Mouse (Mus musculus) thymus, postnatal 36 days (tissue): ENCODE measurements around the gene B230217C12Rik.

Experiments
- DNase-seq, 2 experiments: peaks; one replicate each; pipeline ENCODE4 v3.0.0; 2022; ENCODE audit warnings: mixed read lengths in 2 of 2

B230217C12Rik gene

DNA sequence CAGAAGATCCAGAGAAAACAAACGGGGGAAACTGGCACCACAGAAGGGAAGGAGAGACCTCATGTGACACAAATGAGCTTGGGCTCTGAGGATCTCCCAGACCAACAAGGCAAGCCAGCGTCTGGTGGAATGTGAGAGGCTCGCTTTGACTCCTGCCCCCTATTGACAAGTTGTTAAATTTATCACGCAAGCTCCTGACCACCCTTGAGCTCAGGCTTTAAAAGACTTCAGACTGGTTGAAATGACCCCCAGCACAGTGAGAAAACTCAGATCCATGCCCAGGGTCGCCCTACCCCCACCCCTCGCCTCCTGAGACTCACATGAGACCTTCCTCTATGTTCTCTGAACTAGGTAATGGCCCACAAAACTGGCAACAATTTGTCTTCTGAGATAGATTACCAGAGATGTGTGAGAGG, at the start of gene B230217C12Rik:
Gene B230217C12Rik, plus strand, starts transcription at position 242 of the 416 bp plus-strand sequence.
- no peak for DNase-seq

DNA sequence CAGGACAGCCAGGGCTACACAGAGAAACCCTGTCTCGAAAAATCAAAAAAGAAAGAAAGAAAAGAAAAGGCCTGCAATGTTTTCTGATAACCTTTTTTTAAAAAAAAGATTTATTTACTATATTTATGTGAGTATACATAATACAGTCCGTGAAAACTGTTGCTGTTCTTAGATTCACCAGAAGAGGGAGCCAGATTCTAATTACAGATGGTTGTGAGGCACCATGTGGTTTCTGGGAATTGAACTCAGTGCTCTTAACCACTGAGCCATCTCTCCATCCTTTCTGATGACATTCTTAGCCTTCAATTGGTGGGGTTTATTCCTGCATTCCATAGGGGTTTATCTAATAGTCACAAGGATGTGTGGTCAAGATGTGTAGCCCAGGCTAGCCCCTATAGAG, 47.4 kb upstream of the B230217C12Rik start:
- no peak for DNase-seq

DNA sequence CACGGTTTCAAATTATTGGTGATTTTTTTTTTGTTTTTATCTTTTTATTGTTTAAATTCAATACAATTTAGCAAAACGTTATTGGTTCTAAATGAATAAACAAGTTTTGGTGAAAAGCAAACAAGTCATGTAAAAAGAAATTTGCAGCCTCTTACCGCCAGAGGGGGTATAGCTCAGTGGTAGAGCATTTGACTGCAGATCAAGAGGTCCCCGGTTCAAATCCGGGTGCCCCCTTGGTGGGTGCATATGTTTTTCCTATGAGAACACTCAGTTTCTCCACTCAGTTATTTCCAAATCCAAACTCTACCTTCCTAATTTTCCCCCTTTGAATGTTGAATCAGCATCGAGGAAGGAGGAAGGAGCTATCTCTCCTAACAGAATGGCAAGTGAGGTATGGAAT, 43.7 kb upstream of the B230217C12Rik start:
- DNase-seq = peak; percentile 76 to 77

DNA sequence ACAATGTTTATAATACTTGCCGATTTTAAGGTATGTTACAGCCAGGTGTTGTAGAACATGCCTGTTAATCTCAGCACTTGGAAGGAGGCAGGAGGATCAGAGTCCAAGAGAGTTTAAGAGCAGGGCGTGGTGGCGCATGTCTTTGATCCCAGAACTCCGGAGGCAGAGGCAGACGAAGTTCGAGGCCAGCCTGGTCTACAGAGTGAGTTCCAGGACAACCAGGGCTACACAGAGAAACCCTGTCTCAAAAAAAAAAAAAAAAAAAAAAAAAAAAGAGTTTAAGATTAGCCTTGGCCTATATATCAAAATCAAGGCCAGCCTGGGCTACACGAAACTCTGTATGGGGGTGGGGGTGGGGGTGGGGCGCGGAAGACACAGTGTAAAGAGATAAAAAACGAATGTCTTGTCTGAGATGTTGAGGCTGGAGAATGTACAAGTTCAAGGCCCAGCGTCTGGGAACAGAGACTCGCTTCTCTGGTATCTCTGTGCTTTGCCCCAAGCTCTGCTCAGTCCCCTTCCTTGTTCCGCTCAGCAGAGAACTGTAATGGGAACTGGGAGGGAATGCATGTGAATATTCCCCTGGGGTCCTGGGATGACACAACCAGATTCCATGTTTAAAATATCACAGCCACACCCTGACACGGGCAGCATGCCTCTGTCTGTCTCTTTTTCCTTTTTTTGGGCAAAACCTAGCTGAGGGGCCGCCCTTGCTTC, 43.1 kb upstream of the B230217C12Rik start:
- DNase-seq = no peak

DNA sequence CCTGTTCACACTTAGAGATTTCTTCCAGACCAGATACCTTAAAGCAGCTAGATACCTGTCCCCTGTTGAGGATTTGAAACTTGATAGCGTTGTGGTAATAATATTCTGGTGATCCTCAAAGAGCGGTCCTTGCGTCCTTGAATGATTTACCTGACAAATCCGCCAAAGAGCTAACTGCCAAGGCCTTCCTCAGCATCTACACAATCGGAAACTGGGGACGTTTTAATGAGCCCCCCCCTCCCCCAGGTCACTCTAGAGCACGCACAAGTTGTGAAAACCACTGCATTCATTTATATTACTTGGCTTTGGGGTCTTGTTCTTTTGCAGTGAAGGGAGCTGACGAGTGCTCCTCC, 42.5 kb upstream of the B230217C12Rik start:
- DNase-seq = no peak

DNA sequence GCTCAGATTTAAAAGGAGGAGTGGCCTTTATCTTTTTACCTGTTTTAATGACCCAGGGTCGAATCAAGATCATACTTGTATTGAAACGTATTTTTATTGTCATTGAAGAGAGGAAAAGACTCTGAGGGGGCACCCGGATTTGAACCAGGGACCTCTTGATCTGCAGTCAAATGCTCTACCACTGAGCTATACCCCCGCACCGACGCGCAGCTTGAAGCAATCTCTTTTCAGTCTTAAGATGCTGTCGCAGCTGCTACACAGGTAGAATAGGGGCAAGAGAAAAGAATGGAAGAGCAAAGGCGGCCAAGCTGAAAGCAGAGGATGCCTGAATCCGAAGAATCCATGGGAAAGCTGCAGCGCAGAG, 41.8 kb upstream of the B230217C12Rik start, which contains the start of gene Lasp1:
Gene Lasp1, plus strand, starts transcription at position 219 of the 364 bp plus-strand sequence.
- peak; percentile 88 to 90 for DNase-seq

DNA sequence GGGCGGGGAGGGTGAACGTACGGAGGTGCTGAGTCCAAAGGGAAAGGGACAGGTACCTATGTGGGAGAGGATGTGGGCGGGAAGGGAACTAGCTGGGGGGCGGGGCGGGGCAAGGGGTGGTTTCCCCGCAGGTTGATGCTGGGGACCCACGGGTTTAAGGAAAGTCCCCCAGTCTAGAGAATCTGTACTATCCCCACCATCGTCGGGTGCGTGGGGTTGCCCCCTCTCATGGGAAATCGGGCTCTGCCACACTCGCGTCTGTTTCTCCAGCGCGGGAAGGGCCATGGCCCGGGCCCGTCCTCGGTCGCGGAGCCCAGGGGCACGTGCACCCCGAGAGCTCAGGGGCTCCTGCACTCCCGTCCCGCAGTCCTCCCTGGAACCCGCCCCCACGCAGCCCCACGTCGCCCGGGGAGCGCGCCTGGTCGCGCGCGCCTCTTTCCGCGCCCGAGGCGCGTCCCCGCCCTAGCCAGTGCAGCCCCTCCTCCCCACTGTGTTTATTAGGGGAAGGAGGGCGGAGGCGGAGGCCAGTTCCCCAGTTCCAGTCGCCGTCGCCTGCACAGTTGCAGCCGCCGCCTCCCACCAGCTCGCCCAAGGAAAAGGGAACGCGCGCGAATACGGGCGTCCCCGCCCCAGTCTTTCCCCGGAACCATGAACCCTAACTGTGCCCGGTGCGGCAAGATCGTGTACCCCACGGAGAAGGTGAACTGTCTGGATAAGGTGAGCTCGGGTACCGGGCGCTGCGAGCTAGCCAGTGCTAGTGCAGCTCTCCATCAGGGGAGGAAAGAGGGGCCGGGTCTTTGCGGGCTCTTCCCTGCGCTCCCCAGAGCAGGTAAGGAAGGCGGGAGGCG, 41.2 kb upstream of the B230217C12Rik start:
- peak; percentile 87 to 89 for DNase-seq

DNA sequence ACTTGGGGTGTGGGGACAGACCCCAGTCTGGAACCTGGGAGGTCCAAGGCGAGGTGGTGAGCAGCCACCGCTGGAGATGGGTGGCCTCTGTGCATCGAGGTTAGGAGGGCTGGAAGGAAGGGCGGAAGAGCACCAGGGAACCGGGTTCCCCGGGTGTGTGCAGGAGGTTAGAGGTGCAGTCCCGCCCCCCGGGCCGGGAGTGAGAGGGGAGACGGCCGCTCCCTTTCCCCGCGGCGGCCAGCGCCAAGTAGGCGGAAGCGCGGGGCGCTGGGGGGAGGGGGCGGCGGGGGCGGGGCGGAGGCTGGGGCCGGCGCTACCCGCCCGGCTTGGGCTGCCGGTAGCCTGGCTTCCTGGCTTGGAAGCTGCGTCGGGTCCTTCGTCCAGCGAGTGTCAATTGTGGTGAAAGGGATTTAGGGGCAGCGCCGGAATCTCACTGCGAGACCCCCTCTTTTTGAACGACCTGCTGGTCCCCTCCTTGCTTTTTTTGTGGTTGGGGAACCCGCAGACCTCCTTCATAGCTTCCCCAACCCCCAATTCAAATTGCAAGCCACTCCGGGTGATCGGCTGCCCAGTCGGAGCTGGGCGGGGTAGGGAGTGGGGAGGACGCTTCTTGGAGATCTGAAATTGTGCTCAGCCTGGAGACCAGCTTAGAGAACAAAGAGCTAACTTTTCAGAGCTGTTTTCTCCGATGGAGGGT, 40.4 kb upstream of the B230217C12Rik start:
- DNase-seq = peak; percentile 84 to 89

DNA sequence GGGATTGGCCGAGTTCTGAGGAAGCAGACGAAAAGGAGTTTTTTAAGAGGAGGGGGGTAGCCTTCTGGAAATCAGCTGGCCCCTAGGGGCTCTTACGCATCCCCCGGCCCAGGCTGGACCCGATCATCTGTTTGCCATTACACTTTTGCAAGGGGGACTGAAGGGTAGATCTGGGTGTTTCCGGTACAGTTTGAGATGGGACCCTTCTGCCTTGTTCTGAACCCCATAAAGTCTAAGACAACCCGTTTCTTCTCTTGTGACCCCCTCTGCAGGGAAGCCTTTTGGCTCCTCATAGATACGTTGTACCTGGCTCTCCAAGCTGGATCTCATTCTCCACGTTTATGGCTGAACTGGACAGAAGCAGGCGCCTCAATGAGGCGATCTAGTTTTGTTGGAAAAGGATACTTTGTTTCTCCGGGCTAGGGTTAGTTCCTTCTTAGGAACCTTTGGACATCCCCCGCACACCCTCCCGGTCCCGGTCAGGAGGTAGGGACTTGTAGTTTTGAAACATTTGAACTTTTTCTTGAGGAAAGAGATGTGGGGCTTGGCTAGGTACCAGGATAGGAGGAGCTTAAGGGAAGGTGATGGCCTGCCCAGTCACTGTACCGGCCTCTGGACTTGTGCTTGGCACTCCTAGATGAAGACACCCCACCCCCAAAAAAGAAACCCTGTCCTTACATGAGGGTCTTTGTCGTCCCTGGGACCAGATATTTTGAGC, 39.7 kb upstream of the B230217C12Rik start:
- peak in 1 of 2 experiments; percentile 49 for DNase-seq

DNA sequence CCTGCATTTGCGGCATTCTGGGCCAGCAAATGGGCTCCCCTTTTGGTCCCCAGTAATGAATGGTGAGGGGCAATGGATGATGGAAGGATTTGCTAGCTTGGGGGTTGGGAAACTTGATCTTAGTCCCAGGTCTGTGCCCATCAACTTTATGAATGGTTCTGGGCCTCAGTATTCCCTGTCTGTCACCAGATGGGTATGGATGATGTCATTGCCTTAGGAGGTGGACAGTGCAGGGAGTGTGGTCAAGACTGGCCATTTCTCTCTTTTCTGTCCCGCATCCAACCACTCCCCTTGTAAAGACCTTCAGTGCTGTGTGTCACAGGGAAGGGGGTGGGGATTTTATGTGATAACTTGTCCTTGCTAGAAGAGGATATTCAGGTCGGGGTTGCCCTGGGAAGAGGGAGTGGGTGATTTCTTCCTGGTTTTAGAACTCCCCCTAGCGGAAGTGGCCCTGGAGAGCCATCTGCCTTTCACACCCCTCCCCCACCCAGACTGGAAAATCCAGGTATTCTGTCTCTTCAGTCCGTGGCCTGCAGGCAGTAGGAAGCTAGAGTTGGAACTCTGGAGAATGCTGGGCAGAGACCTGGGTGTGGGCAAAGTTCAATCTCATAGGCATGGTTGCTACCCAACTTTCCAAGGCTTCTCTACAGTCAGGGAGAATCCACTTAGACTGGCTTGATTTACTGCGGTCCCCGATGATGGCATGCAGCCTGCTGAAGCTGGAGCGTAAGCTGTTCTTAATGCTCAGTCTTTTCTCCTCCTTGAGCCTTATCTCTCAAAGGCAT, 39.0 kb upstream of the B230217C12Rik start:
- no peak for DNase-seq

DNA sequence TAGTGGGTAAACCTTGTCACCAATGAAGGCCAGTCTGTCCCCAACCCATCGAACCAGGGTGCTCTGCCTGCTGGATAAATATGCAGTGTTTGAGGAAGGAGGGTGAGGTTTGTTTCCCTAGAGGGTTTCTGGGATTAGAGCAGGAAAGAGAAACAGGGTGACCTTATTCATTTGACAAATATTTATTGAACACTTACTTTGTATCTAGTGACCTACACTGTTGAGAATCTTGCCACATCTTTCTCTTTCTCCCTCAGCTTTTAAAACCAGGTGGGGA, 38.4 kb upstream of the B230217C12Rik start:
- DNase-seq = no peak

DNA sequence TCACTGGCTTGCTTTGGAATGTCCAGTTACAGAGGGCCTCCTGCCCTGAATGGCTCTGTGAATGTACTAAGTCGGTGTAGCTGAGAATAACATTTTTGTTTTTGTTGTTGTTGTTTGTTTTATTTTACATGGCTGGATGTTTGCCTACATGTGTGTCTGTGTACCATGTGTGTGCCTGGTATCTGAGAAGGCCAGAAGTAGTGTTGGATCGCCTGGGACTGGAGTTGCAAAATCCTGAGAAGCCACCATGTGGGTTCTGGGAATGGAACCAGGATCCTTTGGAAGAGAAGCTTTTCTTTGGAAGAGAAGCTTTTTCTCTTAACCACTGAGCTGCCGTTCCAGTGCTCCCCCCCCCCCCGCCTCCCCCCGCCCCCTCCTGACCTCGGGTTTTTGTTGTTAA, 38.1 kb upstream of the B230217C12Rik start:
- no peak for DNase-seq

DNA sequence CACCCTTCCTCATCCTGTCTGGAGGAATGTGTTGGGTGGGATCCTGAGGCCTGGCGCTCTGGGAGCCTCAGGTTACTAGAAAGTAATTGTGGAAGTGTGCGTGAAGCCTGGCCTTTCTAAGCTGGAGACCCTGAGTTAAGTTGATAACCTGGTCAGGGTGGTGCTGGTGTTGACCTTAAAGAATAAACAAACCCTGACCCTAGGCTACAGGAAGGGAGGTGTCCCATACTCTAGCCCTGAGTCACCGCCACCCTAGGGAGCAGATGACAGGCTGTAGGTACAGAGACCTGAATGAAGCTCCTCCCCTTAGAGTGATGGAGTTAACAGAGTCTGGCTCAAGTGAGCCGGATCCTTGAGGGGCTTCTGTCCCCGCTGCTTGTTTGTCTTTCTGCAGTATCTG, 36.7 kb upstream of the B230217C12Rik start:
- no peak for DNase-seq

DNA sequence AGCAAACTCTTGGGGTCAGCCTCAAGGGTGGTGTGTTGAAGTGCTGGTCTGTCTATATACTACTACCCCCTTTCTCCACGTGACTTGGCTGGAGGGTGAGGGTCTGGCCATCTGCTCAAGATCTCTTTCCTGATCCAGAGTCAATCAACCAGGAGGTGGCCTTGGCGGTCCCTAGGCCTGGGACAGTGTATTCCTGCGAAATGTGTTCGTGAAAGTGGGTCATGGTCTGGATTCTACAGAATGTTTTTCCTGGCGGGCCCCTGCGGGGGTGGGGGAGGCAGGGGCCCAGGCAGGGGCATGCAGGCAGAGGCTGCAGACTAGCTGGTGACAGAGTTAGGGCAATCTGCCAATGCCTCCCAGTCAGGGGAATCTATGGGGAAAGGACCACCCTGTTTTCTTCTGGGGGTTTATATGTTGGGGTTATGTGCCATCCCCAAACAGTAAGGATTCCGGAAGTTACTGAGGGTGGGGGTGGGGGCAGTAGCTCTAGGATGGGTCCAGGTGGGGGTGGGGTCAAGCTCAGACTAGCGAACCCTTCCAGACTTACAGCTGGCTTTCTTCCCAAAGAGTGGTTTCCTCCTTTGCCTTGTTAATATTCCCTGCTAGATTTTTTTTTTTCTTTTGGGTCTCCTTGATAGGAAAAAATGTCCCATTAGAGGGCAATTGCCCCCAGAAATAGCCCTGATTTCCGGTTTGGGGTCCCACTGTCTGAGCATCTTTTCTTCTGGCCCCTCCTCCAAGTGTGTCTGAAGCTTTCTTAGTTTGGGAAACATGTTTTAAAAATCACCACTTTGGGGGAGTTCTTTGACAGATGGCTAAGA, 35.5 kb upstream of the B230217C12Rik start:
- DNase-seq = no peak

DNA sequence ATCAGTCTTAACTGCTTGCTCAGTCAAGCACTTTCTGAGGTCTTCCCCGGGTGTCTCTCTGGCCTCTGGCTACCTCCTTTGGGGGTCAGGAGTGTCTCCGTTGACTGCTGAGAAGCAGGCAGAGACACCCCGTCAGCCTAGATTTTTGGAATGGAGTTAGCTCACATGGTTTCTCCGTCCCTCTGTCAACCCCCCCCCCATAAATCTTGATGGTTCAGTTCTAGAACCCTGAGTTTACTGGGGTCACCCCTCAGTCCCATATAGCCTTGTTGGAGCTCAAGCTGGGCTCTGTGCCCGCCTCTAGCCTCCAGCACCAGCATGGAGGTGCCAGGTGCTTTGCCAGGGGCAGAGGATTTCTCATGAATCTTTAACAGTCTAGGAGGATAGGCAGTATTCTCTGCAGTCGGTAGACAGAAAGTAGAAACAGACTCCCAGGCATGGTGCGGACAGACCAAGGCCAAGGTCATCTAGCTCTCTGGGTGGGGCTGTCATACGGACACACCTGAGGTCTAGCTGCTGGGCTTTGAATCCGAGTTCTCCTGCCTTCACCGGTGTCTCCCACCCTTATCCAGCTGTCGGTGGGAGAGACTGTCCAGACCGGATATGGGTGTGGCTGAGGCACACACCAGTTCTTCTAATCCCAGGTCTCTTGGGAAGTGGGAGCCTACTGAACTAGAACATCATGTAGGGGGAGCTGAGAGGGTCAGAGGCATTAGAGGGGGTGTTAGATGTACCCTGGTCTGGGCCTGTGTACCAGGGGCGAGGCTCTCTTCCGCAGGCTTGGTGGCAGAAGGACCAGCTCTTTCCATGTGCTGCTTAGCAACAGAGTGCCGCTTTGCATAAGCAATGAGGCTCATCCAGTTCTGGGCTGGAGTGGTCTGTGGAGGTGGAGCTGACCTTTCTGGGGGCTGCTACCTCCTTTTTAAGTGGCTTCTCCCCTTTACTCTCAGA, 34.6 kb upstream of the B230217C12Rik start:
- DNase-seq = no peak

DNA sequence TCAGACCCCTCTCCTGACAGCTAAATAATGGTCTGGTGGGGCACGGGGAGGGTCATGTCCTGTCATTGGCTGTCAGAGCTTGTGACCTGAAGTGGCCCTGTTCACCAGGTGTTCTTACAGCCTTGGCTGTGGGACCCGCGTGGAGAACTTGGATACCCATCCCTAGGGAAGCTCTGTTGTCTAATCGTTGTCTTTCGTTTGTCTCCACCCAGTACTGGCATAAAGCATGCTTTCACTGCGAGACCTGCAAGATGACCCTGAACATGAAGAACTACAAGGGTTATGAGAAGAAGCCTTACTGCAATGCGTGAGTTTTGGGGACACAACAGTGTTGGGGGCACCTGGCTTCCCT, 34.0 kb upstream of the B230217C12Rik start:
- DNase-seq = no peak

DNA sequence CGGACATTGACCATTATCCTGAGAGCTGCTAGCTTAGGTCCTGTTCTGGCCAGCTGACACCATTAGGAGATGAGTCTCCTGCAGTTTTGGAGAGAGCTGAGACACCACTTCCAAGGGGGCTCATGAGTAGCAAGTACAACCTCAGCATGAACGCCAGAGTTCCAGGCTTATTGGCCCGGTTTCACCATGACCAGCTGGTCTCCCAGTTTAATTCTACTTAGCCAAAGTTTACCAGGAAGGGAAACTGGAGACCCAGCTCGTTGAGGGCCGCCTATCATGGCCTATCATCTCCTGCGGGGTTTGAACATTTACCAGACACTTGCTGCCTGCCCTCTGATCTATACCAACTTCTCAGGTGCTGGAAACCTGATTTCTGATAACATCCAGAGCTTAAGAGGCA, 33.0 kb upstream of the B230217C12Rik start:
- no peak for DNase-seq

DNA sequence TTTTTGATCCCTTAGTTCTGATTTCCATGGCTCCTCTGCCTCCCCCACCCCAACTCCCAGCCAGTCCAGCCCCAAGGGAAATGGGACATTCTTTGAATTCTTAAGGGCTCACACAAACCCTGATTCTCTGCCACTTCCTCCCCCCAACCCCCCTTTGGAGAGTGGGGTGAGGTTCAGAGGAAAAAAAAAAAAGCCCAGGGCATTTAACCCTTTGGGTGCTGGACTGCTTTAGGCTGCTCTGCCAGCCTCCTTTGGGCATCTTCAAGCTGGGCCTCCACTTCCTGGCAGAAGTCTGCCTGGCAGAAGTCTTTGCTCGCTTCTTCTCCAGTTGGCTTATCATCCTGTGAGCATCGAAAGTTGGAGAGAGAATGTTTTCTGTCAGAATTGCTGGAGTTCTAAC, 32.5 kb upstream of the B230217C12Rik start:
- peak; percentile 49 to 60 for DNase-seq

DNA sequence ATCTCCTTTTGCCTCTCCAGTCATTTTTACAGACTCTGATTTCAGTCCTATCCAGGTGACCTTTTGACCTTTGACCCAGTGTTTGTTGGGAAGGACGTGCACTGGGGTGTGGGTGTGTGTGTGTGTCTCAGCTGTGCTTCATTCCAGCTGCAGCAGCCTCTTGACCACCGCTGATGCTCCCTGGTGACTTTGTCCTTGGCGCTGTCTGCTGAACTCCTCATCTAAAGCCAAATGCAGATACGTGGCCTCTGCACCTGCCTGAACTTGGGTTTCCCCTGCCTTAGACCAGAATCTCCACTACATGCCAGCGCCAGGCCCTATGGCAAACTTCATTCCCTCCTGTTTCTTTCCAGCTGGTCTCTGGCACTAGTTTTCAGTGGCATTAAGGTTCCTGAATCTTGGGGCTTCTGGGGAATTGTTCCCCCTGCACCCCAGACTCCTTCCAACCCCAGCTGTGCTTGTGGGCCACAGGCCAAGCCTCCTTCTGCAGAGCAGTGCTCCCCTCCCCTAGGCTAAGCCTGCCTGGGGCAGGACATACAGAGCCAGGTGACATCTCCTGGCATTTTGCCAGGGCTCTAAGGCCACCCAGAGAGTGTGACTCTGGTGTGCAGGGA, 31.9 kb upstream of the B230217C12Rik start:
- no peak for DNase-seq
